Mouse (Mus musculus) olfactory bulb, adult 2 months (tissue): ENCODE results near the gene Skida1. TPM values are rescaled to one million over a fixed set of nuclear protein-coding genes. Genes with fewer than 3 reads are reported as not detected.

Source experiments
- H3K27ac ChIP-seq: fragments of 200-500 bp; 2 replicates; pipeline ENCODE4 v1.5.1; 2012; ENCODE audit warnings: low read depth, low read length; ENCODE audit not compliant: insufficient read depth
- H3K4me1 ChIP-seq: fragments of 200-500 bp; 2 replicates; pipeline ENCODE4 v1.6.1; 2012; ENCODE audit warnings: low read length; ENCODE audit not compliant: control insufficient read depth, insufficient read depth
- H3K4me3 ChIP-seq: fragments of 200-500 bp; 2 replicates; pipeline ENCODE4 v1.5.1; 2012; ENCODE audit warnings: mild to moderate bottlenecking, low read depth, low read length, moderate library complexity; ENCODE audit not compliant: insufficient read depth
- CTCF ChIP-seq: fragments of 200-500 bp; IDR thresholded peaks from 2 replicates; pipeline ENCODE4 v1.5.1; 2012; ENCODE audit warnings: low read depth, mild to moderate bottlenecking, low read length, moderate library complexity; ENCODE audit not compliant: insufficient read depth
- POLR2A ChIP-seq: fragments of 200-500 bp; IDR thresholded peaks from 2 replicates; pipeline ENCODE4 v1.6.1; 2012; ENCODE audit warnings: mild to moderate bottlenecking, low read depth, low read length, moderate library complexity; ENCODE audit not compliant: insufficient read depth
- WGBS: fragments of 180-500 bp; shearing (Covaris S2); methylation state at CpG from one replicate; pipeline ENCODE4 v1.1.7; 2018; 5-methylcytosine and 5-hydroxymethylcytosine counted together
- polyA plus RNA-seq: library from polyadenylated mRNA; stranded (reverse); fragments of >200 nt; gene quantifications from 2 replicates; pipeline ENCODE4 v1.2.4, GENCODE M21; 2012; ENCODE audit warnings: low replicate concordance; ENCODE audit not compliant: missing spikeins, insufficient read depth, insufficient read length

The Skida1 gene
- polyA plus RNA-seq, 1 experiment = not detected

GRCm38 (mm10) chr2:18056786-18057255 lies 8.0 kb upstream of the Skida1 start:
- Histone ChIP-seq H3K4me1 (no peaks in the 10 kb centered on the region), H3K27ac (peak overlapping the region; percentile 35), H3K4me3 (peak overlapping the region; percentile 73)
- 1% methylated on average over 45 of the region's 50 CpGs for WGBS
- TF ChIP-seq CTCF (no peak), POLR2A (peak; percentile 58; the same call in 1 of the 2 replicates)

- peak overlapping the region; percentile 84 for H3K27ac ChIP-seq
- no peak for TF ChIP-seq CTCF
- TF ChIP-seq POLR2A = 0 out of 2 replicates have a peak, but pooled peaks have one; percentile 35
- H3K4me1 ChIP-seq = no peaks in the 10 kb centered on the region
- H3K4me3 ChIP-seq = peak overlapping the region; percentile 73
- WGBS = 1% methylated on average over 55 of the region's 66 CpGs
These were observed 7.3 kb upstream of the Skida1 start for GRCm38 (mm10) chr2:18055929-18056785.

GRCm38 (mm10) chr2:18055016-18055928 lies 6.4 kb upstream of the Skida1 start, which contains the start of gene Mllt10:
Gene Mllt10 (plus strand): TSS chr2:18055237.
- H3K4me1 ChIP-seq = no peaks in the 10 kb centered on the region
- peak within 1 kb of the TSS; percentile 73 for H3K4me3 ChIP-seq
- no peak for TF ChIP-seq CTCF
- TF ChIP-seq POLR2A = no peak
- H3K27ac ChIP-seq = peak within 1 kb of the TSS; percentile 84
- 43% methylated on average over 20 of the region's 20 CpGs for WGBS

GRCm38 (mm10) chr2:18053951-18054530 lies 5.2 kb upstream of the Skida1 start:
- WGBS = 65% methylated on average over 2 of the region's 2 CpGs
- Histone ChIP-seq H3K4me3 (no peak overlapping the region), H3K4me1 (peaks cover 4% of the 10 kb centered on the region; the same call in 1 of the 2 replicates)

GRCm38 (mm10) chr2:18053243-18053950 lies 4.5 kb upstream of the Skida1 start:
- Histone ChIP-seq H3K4me3 (no peak overlapping the region), H3K4me1 (peaks cover 4% of the 10 kb centered on the region; the same call in 1 of the 2 replicates), H3K27ac (no peak overlapping the region)
- WGBS = 96% methylated on average over 1 of the region's 1 CpGs
- TF ChIP-seq CTCF (no peak), POLR2A (no peak)

More at GRCm38 (mm10) chr2:18053951-18054530, 5.2 kb upstream of the Skida1 start:
- TF ChIP-seq POLR2A (no peak), CTCF (no peak)
- H3K27ac ChIP-seq = no peak overlapping the region

GRCm38 (mm10) chr2:18052581-18052980 lies 3.7 kb upstream of the Skida1 start:
- 94% methylated on average over 3 of the region's 3 CpGs for WGBS
- TF ChIP-seq POLR2A (no peak), CTCF (no peak)
- no peak overlapping the region for H3K4me3 ChIP-seq
- peaks cover 4% of the 10 kb centered on the region; the same call in 1 of the 2 replicates for H3K4me1 ChIP-seq
- H3K27ac ChIP-seq = no peak overlapping the region

GRCm38 (mm10) chr2:18051831-18052170 lies 3.0 kb upstream of the Skida1 start:
- H3K27ac ChIP-seq = no peak overlapping the region
- TF ChIP-seq CTCF (no peak), POLR2A (no peak)
- 94% methylated on average over 3 of the region's 3 CpGs for WGBS

GRCm38 (mm10) chr2:18051026-18051830 lies 2.4 kb upstream of the Skida1 start:
- Histone ChIP-seq H3K4me1 (peaks cover 4% of the 10 kb centered on the region; the same call in 1 of the 2 replicates), H3K27ac (peak overlapping the region; percentile 19; the same call in 1 of the 2 replicates), H3K4me3 (no peak overlapping the region)
- WGBS = 72% methylated on average over 11 of the region's 11 CpGs
- no peak for TF ChIP-seq CTCF
- no peak for TF ChIP-seq POLR2A

More at GRCm38 (mm10) chr2:18051831-18052170, 3.0 kb upstream of the Skida1 start:
- no peak overlapping the region for H3K4me3 ChIP-seq
- peaks cover 4% of the 10 kb centered on the region; the same call in 1 of the 2 replicates for H3K4me1 ChIP-seq
